Mouse (Mus musculus) small intestine, adult 2 months (tissue): ENCODE results near the gene Emg1. TPM values are rescaled to one million over a fixed set of nuclear protein-coding genes. Genes with fewer than 3 reads are reported as not detected.

ENCODE experiments used
- H3K27ac ChIP-seq: fragments of 200-500 bp; 2 replicates; pipeline ENCODE4 v1.5.1; 2012; ENCODE audit warnings: low read depth, low read length, control low read depth, inconsistent platforms; ENCODE audit not compliant: insufficient read depth
- H3K27me3 ChIP-seq: fragments of 200-500 bp; 2 replicates; pipeline ENCODE4 v1.6.1; 2012; ENCODE audit warnings: mild to moderate bottlenecking, moderate library complexity, low read length, inconsistent platforms; ENCODE audit not compliant: control insufficient read depth, insufficient read depth
- H3K36me3 ChIP-seq: fragments of 200-500 bp; 2 replicates; pipeline ENCODE4 v1.6.1; 2012; ENCODE audit warnings: mild to moderate bottlenecking, low read length, control low read depth, inconsistent platforms; ENCODE audit not compliant: control insufficient read depth, insufficient read depth
- H3K4me1 ChIP-seq: fragments of 200-500 bp; 2 replicates; pipeline ENCODE4 v1.6.1; 2012; ENCODE audit warnings: low read length, inconsistent platforms, mixed read lengths; ENCODE audit not compliant: control insufficient read depth, insufficient read depth, insufficient read length
- H3K4me3 ChIP-seq: fragments of 200-500 bp; 2 replicates; pipeline ENCODE4 v1.5.1; 2012; ENCODE audit warnings: low read depth, mild to moderate bottlenecking, control low read depth, inconsistent platforms, low read length, moderate library complexity
- CTCF ChIP-seq: fragments of 200-500 bp; IDR thresholded peaks from 2 replicates; pipeline ENCODE4 v1.5.1; 2012; ENCODE audit warnings: low read depth, mild to moderate bottlenecking, control low read depth, inconsistent platforms, low read length, moderate library complexity, mixed read lengths; ENCODE audit not compliant: insufficient replicate concordance, insufficient read length; ENCODE audit errors: extremely low read depth
- POLR2A ChIP-seq: fragments of 200-500 bp; IDR thresholded peaks from 2 replicates; pipeline ENCODE4 v1.6.1; 2012; ENCODE audit warnings: low read depth, mild to moderate bottlenecking, control low read depth, inconsistent platforms, low read length, moderate library complexity
- WGBS: fragments of 180-500 bp; shearing (Covaris S2); methylation state at CpG from one replicate; pipeline ENCODE4 v1.1.7; 2018; 5-methylcytosine and 5-hydroxymethylcytosine counted together
- polyA plus RNA-seq: library from polyadenylated mRNA; depleted of rRNA; stranded (reverse); fragments of >200 nt; gene quantifications from 2 replicates; pipeline ENCODE4 v1.2.3, GENCODE M21; 2012; rRNA removed

Gene Emg1
- polyA plus RNA-seq, 1 experiment, result 34.9 TPM

DNA sequence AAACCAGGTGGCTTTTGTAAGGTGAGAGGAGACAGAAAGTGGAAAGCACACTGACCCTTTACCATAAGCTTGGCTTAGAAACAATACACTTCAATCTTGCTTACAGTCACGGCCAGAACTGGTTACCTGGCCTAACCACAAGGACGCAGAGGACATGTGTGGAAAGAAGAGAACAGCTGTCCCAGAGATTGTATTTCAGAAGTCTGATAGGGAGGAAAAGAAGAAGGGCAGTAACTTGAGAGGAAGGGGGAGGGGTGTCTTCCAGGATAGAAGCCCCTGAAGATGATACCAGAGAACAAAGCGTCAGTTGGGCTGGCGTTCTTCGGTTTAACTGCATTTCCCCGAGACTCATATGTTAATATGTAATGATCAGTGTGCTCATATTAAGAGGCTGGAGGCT is 56.1 kb downstream of the Emg1 start:
- Histone ChIP-seq H3K4me3 (no peak overlapping the region), H3K4me1 (peaks cover 2% of the 10 kb centered on the region; the same call in 1 of the 2 replicates), H3K27ac (no peak overlapping the region), H3K36me3 (no peaks in the 10 kb centered on the region), H3K27me3 (no peaks in the 10 kb centered on the region; the same call in 1 of the 2 replicates)
- TF ChIP-seq CTCF, result no peak
- no peak for TF ChIP-seq POLR2A
- 66% methylated on average over 6 of the region's 6 CpGs for WGBS

Other genes with a start within 250 kb of the Emg1 start
- gene Clstn3, start 247.4 kb downstream of the Emg1 start, polyA plus RNA-seq, result 0.44 and 1.1 TPM in 2 replicates
- 0.61 and 1.2 TPM in 2 replicates for gene C1rl, start 219.1 kb downstream of the Emg1 start, polyA plus RNA-seq
- gene C1ra, start 199.8 kb downstream of the Emg1 start, polyA plus RNA-seq, result 9.1 and 9.2 TPM in 2 replicates
- gene C1s1, start 169.8 kb downstream of the Emg1 start, polyA plus RNA-seq, result 9.3 and 11.1 TPM in 2 replicates
- gene C1rb, start 141.9 kb downstream of the Emg1 start, polyA plus RNA-seq, result not detected in 2 replicates
- gene C1s2, start 76.1 kb downstream of the Emg1 start, polyA plus RNA-seq, result not detected in 2 replicates
- gene Lpcat3, start 49.2 kb downstream of the Emg1 start, polyA plus RNA-seq, result 127 and 323 TPM in 2 replicates
- gene Phb2, start 158 bp upstream of the Emg1 start, polyA plus RNA-seq, result 87.7 and 122 TPM in 2 replicates
- gene Ptpn6, start 26.5 kb upstream of the Emg1 start, polyA plus RNA-seq, result 23.0 and 41.0 TPM in 2 replicates
- 80.4 and 143 TPM in 2 replicates for gene Grcc10, start 29.2 kb upstream of the Emg1 start, polyA plus RNA-seq
- not detected in 2 replicates for gene Gm45234, start 43.8 kb upstream of the Emg1 start, polyA plus RNA-seq
- 42.8 and 92.6 TPM in 2 replicates for gene Atn1, start 44.3 kb upstream of the Emg1 start, polyA plus RNA-seq
- 1.3 and 1.7 TPM in 2 replicates for gene Eno2, start 57.5 kb upstream of the Emg1 start, polyA plus RNA-seq
- 0.14 and 0.41 TPM in 2 replicates for gene Lrrc23, start 67.5 kb upstream of the Emg1 start, polyA plus RNA-seq
- gene Spsb2, start 96.5 kb upstream of the Emg1 start, polyA plus RNA-seq, result 16.6 and 38.8 TPM in 2 replicates
- gene Tpi1, start 102.1 kb upstream of the Emg1 start, polyA plus RNA-seq, result 420 and 801 TPM in 2 replicates
- 26.7 and 53.0 TPM in 2 replicates for gene Usp5, start 117.3 kb upstream of the Emg1 start, polyA plus RNA-seq
- 32.2 and 52.9 TPM in 2 replicates for gene Cdca3, start 117.4 kb upstream of the Emg1 start, polyA plus RNA-seq
- gene Gnb3, start 128.1 kb upstream of the Emg1 start, polyA plus RNA-seq, result 0.05 and 0.19 TPM in 2 replicates
- gene P3h3, start 145.6 kb upstream of the Emg1 start, polyA plus RNA-seq, result 8.1 and 8.7 TPM in 2 replicates
- 1.2 and 1.7 TPM in 2 replicates for gene Gpr162, start 151.8 kb upstream of the Emg1 start, polyA plus RNA-seq
- gene Cd4, start 176.0 kb upstream of the Emg1 start, polyA plus RNA-seq, result 3.7 and 5.8 TPM in 2 replicates
- gene Lag3, start 199.5 kb upstream of the Emg1 start, polyA plus RNA-seq, result 4.5 and 7.0 TPM in 2 replicates
- gene Ptms, start 207.9 kb upstream of the Emg1 start, polyA plus RNA-seq, result 683 and 1,784 TPM in 2 replicates
- gene Mlf2, start 219.2 kb upstream of the Emg1 start, polyA plus RNA-seq, result 212 and 412 TPM in 2 replicates